Mouse (Mus musculus): ENCODE measurements around the gene Oit3. TPM values are rescaled to one million over a fixed set of nuclear protein-coding genes. Genes with fewer than 3 reads are reported as not detected.

Gene Oit3
- polyA plus RNA-seq, 1 experiment from 2014 or later = 0.61 TPM

DNA sequence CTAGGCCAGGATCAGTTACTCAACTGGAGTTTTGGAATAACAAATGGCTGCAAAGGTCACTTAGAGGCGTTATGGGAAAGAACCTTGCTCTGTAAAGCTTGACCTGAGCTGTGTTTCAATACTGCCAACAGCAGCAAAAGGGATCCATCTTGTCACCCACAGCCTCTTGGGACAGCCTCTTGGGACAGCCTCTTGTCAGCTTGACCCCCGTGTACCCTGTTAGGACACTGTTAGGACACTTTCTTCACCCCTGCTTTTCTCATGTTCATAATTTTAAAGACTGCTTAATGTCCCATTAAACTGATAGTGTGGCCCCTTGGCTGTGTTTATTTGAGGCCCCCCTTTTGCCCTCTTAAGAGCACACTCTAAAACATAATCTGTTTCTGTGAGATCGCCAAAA, 17.1 kb downstream of the Oit3 start:
- no peak overlapping the region for H3K27ac ChIP-seq (ENCODE audit: low read depth)
- DNase-seq (ENCODE audit: low spot score) (no peak), ATAC-seq (replicated peaks; ENCODE audit: low FRiP score, low TSS enrichment, low read depth) (no peak)
- no peaks in the 10 kb centered on the region for H3K36me3 ChIP-seq (ENCODE audit: control insufficient read depth, insufficient read depth, low read length)
- 48% methylated on average over 3 of the region's 3 CpGs for WGBS
- H3K4me2 ChIP-seq (ENCODE audit: low read length) = no peak overlapping the region
- no peak overlapping the region for H3K4me3 ChIP-seq (ENCODE audit: low read depth, low read length)
- H3K4me1 ChIP-seq (replicated peaks; ENCODE audit: control insufficient read depth, insufficient read depth, low read length) = peaks cover 6% of the 10 kb centered on the region
- H3K9ac ChIP-seq (ENCODE audit: low read length) = no peak overlapping the region
- H3K27me3 ChIP-seq (replicated peaks; ENCODE audit: control insufficient read depth, insufficient read depth, low read length) = no peaks in the 10 kb centered on the region
- H3K9me3 ChIP-seq (ENCODE audit: control insufficient read depth, low read length) = no peaks in the 10 kb centered on the region

DNA sequence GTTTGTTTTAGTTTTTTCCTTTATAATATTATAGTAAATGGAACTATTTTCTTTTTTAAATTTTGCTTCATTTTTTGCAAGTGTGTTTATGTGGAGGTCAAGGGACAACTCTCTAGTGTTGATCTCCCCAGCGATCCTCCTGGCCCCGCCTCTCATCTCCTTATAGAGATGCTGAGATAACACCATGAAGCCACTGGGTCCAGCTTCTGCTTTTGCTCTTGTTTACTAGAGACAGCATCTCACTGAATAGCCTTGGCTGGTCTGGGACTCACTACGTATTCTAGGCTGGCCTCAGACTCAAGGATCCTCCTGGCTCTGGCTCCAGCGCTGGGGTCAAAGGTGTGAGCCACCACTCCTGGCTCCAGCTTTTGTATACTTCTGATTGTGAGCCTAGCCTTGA, 22.1 kb downstream of the Oit3 start:
- H3K4me1 ChIP-seq (replicated peaks; ENCODE audit: control insufficient read depth, insufficient read depth, low read length) = no peaks in the 10 kb centered on the region
- H3K27ac ChIP-seq (ENCODE audit: low read depth) = no peak overlapping the region
- no peaks in the 10 kb centered on the region for H3K27me3 ChIP-seq (replicated peaks; ENCODE audit: control insufficient read depth, insufficient read depth, low read length)
- H3K9me3 ChIP-seq (ENCODE audit: control insufficient read depth, low read length) = no peaks in the 10 kb centered on the region
- DNase-seq (ENCODE audit: low spot score) (no peak), ATAC-seq (replicated peaks; ENCODE audit: low FRiP score, low TSS enrichment, low read depth) (no peak)
- H3K36me3 ChIP-seq (ENCODE audit: control insufficient read depth, insufficient read depth, low read length) = no peaks in the 10 kb centered on the region
- 82% methylated on average over 4 of the region's 4 CpGs for WGBS
- no peak overlapping the region for H3K9ac ChIP-seq (ENCODE audit: low read length)
- H3K4me2 ChIP-seq (ENCODE audit: low read length) = no peak overlapping the region
- no peak overlapping the region for H3K4me3 ChIP-seq (ENCODE audit: low read depth, low read length)

DNA sequence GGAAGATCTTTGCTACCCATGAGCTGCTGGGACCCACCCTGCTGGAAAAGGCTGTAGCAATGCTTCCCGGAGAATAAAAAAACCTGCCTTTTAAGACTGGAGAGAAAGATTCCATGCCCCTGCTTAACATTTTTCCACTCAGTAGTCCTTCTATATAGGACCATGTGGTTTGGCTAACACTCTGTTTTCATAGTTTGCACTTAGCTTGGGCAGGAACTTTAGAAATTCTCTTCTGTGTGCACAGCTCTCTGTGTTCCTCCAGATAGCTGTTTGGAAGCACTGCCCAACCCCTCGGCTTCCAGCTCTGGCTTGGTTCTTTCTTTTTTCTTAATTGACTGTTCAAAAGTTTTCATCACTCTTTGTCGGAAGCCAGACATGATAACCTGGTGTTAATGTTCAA, 25.0 kb downstream of the Oit3 start:
- Histone ChIP-seq H3K4me1 (replicated peaks; ENCODE audit: control insufficient read depth, insufficient read depth, low read length) (no peaks in the 10 kb centered on the region), H3K4me2 (ENCODE audit: low read length) (no peak overlapping the region), H3K9me3 (ENCODE audit: control insufficient read depth, low read length) (peaks cover 2% of the 10 kb centered on the region; the same call in 1 of the 2 replicates), H3K9ac (ENCODE audit: low read length) (no peak overlapping the region), H3K27ac (ENCODE audit: low read depth) (no peak overlapping the region), H3K27me3 (replicated peaks; ENCODE audit: control insufficient read depth, insufficient read depth, low read length) (no peaks in the 10 kb centered on the region), H3K4me3 (ENCODE audit: low read depth, low read length) (no peak overlapping the region), H3K36me3 (ENCODE audit: control insufficient read depth, insufficient read depth, low read length) (no peaks in the 10 kb centered on the region)
- 81% methylated on average over 3 of the region's 3 CpGs for WGBS
- DNase-seq (ENCODE audit: low spot score) (no peak), ATAC-seq (replicated peaks; ENCODE audit: low FRiP score, low TSS enrichment, low read depth) (no peak)

DNA sequence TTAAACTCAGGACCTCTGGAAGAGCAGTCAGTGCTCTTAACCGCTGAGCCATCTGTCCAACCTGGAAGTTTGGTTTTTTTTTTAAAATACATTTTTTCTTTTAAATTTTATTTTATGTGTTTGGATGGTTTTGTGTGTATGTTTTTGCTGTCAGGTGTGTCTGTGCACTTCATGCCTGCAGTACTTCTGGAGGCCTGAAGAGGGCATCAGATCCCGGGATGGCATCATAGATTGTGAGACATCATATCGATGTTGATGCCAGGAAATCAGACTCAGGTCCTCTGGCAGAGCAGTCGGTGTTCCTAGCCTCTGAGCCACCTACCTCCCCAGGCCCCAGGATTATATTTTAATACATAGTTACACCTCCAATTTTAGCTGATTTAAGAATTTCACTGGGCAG, 27.9 kb downstream of the Oit3 start:
- H3K27ac ChIP-seq (ENCODE audit: low read depth) = no peak overlapping the region
- DNase-seq (ENCODE audit: low spot score) (no peak), ATAC-seq (replicated peaks; ENCODE audit: low FRiP score, low TSS enrichment, low read depth) (no peak)
- H3K4me2 ChIP-seq (ENCODE audit: low read length) = no peak overlapping the region
- no peak overlapping the region for H3K9ac ChIP-seq (ENCODE audit: low read length)
- H3K27me3 ChIP-seq (replicated peaks; ENCODE audit: control insufficient read depth, insufficient read depth, low read length) = no peaks in the 10 kb centered on the region
- WGBS = 91% methylated on average over 4 of the region's 4 CpGs
- H3K36me3 ChIP-seq (ENCODE audit: control insufficient read depth, insufficient read depth, low read length) = no peaks in the 10 kb centered on the region
- no peaks in the 10 kb centered on the region for H3K4me1 ChIP-seq (replicated peaks; ENCODE audit: control insufficient read depth, insufficient read depth, low read length)
- H3K4me3 ChIP-seq (ENCODE audit: low read depth, low read length) = no peak overlapping the region
- H3K9me3 ChIP-seq (ENCODE audit: control insufficient read depth, low read length) = peaks cover 2% of the 10 kb centered on the region; the same call in 1 of the 2 replicates

DNA sequence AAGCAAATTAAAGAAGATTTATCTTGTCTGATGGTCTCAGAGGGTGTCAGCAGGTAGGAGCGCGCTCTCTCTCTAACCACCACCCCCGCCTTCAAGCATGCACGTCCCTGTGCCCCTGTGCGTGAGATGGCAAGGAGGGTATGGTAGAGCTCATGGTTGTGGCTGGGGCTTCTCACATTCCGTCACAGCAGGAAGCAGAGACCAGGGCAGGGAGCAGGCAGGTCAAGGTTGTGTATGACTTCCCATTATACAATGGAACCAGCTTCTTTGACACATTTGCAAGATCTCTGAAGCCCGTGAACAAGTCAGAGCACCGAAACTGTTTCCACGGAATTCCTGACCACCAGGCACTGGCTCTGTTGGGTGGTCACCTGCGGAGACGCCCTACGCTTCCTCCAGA, 31.3 kb downstream of the Oit3 start:
- Histone ChIP-seq H3K4me3 (ENCODE audit: low read depth, low read length) (no peak overlapping the region), H3K9ac (ENCODE audit: low read length) (no peak overlapping the region), H3K36me3 (ENCODE audit: control insufficient read depth, insufficient read depth, low read length) (no peaks in the 10 kb centered on the region), H3K9me3 (ENCODE audit: control insufficient read depth, low read length) (peaks cover 2% of the 10 kb centered on the region; the same call in 1 of the 2 replicates), H3K27ac (ENCODE audit: low read depth) (no peak overlapping the region), H3K4me1 (replicated peaks; ENCODE audit: control insufficient read depth, insufficient read depth, low read length) (no peaks in the 10 kb centered on the region), H3K4me2 (ENCODE audit: low read length) (no peak overlapping the region), H3K27me3 (replicated peaks; ENCODE audit: control insufficient read depth, insufficient read depth, low read length) (no peaks in the 10 kb centered on the region)
- no peak for DNase-seq (ENCODE audit: low spot score)
- no peak for ATAC-seq (replicated peaks; ENCODE audit: low FRiP score, low TSS enrichment, low read depth)
- 51% methylated on average over 12 of the region's 12 CpGs for whole genome bisulfite sequencing

DNA sequence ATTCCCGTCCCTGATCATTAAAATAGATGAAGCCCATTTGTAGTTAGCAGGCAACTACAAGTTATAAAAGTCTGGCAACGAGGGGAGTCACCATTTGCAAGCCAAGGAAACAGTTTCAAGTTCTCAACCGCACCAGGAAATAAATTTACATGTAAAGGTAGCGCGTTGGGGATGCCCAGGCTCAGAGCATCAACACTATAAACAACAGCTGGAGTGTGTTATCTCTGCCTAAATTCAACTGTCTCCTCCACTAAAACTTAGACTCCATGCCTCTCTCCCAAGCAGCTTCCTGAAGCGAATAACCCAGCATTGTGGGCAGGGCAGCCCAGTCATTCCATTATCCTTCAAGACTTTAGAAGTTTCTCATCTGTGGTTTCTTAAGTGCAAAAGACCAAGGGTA, 33.1 kb downstream of the Oit3 start:
- no peaks in the 10 kb centered on the region for H3K36me3 ChIP-seq (ENCODE audit: control insufficient read depth, insufficient read depth, low read length)
- no peak overlapping the region for H3K4me2 ChIP-seq (ENCODE audit: low read length)
- no peak overlapping the region for H3K9ac ChIP-seq (ENCODE audit: low read length)
- no peak for DNase-seq (ENCODE audit: low spot score)
- no peak overlapping the region for H3K27ac ChIP-seq (ENCODE audit: low read depth)
- no peak overlapping the region for H3K4me3 ChIP-seq (ENCODE audit: low read depth, low read length)
- H3K27me3 ChIP-seq (replicated peaks; ENCODE audit: control insufficient read depth, insufficient read depth, low read length) = no peaks in the 10 kb centered on the region
- 0 out of 2 replicates have a peak, but pooled peaks cover under 1% of the 10 kb centered on the region for H3K4me1 ChIP-seq (replicated peaks; ENCODE audit: control insufficient read depth, insufficient read depth, low read length)
- ATAC-seq (replicated peaks; ENCODE audit: low FRiP score, low TSS enrichment, low read depth) = no peak
- no peaks in the 10 kb centered on the region for H3K9me3 ChIP-seq (ENCODE audit: control insufficient read depth, low read length)
- 34% methylated on average over 6 of the region's 6 CpGs for WGBS

DNA sequence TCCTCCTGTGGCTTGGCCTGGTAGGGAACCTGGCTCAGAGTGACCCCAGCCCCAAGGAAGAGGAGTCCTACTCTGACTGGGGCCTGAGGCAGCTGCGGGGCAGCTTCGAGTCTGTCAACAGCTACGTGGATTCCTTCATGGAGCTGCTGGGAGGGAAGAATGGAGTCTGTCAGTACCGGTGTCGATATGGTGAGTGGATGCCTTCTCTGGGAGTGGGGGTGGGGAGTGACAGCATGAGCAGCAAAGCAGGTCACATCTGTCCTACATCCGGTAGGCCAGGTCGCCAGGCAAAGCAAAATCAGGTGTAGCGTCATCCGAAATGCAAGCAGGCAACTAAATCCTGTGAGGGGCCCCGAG, 37.8 kb downstream of the Oit3 start:
- Histone ChIP-seq H3K9ac (ENCODE audit: low read length) (0 out of 2 replicates have a peak overlapping the region, but pooled peaks have one; percentile 13), H3K36me3 (ENCODE audit: control insufficient read depth, insufficient read depth, low read length) (no peaks in the 10 kb centered on the region), H3K27ac (ENCODE audit: low read depth) (0 out of 2 replicates have a peak overlapping the region, but pooled peaks have one; percentile 43), H3K27me3 (replicated peaks; ENCODE audit: control insufficient read depth, insufficient read depth, low read length) (no peaks in the 10 kb centered on the region), H3K4me1 (replicated peaks; ENCODE audit: control insufficient read depth, insufficient read depth, low read length) (peaks cover 7% of the 10 kb centered on the region; the same call in 1 of the 2 replicates), H3K9me3 (ENCODE audit: control insufficient read depth, low read length) (no peaks in the 10 kb centered on the region), H3K4me2 (ENCODE audit: low read length) (peak overlapping the region; percentile 37), H3K4me3 (ENCODE audit: low read depth, low read length) (no peak overlapping the region)
- ATAC-seq (replicated peaks; ENCODE audit: low FRiP score, low TSS enrichment, low read depth) (no peak), DNase-seq (ENCODE audit: low spot score) (peak; percentile 61)
- 65% methylated on average over 10 of the region's 10 CpGs for WGBS

DNA sequence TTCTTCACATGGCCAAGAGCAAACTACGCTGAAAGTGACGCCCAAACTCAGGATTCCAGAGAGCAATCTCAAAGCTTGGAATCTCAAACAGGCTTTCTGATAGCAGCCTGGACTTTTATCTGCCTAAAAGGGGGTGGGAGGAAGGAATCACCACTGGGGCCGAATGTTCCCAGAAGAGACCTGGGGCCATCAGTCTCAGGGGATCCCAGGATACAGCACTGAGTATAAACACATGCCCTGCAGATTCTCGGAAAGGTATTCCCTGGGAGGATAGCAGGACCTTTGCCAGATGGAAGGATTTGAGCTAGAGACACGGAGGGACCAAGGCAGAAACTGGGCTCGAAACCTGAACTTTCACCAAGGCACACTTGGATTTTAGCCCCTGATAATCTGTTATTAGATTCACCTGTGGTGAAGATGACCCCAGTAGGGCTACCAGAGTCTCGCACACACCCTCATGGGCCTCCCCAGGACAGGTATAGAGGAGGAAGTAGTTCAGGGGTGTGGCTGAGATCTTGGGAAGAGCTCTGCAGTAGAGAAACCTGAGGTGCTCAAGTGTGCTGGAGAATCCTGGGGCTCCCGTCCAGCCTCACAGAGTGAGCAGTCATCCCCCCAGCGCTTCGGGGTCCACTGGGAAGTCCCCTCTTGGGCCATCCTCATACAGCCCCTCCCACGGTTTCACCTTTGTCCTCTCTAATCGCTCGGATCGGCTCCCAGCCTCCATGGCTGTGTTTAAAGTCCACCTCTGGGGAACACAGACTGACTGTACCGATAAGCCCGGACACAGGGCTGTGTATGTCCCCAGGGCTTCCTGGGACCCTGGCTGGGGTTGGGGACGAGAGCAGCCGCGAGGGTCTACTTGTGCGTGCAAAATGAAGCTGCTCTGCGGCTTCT, 38.4 kb downstream of the Oit3 start, which contains the start of gene Pla2g12b:
Gene Pla2g12b, plus strand, starts transcription at position 762 of the 894 bp plus-strand sequence.
- 0 out of 2 replicates have a peak within 1 kb of the TSS, but pooled peaks have one; percentile 13 for H3K9ac ChIP-seq (ENCODE audit: low read length)
- peaks cover 7% of the 10 kb centered on the region; the same call in 1 of the 2 replicates for H3K4me1 ChIP-seq (replicated peaks; ENCODE audit: control insufficient read depth, insufficient read depth, low read length)
- no peaks in the 10 kb centered on the region for H3K36me3 ChIP-seq (ENCODE audit: control insufficient read depth, insufficient read depth, low read length)
- DNase-seq (ENCODE audit: low spot score) (peak; percentile 58), ATAC-seq (replicated peaks; ENCODE audit: low FRiP score, low TSS enrichment, low read depth) (peak; percentile 74; the same call in 1 of the 2 replicates)
- no peak within 1 kb of the TSS for H3K4me3 ChIP-seq (ENCODE audit: low read depth, low read length)
- H3K27ac ChIP-seq (ENCODE audit: low read depth) = 0 out of 2 replicates have a peak within 1 kb of the TSS, but pooled peaks have one; percentile 43
- H3K27me3 ChIP-seq (replicated peaks; ENCODE audit: control insufficient read depth, insufficient read depth, low read length) = no peaks in the 10 kb centered on the region
- H3K4me2 ChIP-seq (ENCODE audit: low read length) = peak within 1 kb of the TSS; percentile 37
- H3K9me3 ChIP-seq (ENCODE audit: control insufficient read depth, low read length) = no peaks in the 10 kb centered on the region
- 50% methylated on average over 21 of the region's 21 CpGs for WGBS

Data from intestine, embryonic 14.5 days (tissue).